Mouse (Mus musculus) cerebellum, postnatal 25 days (tissue): ENCODE measurements at regions not wholly inside any gene's neighbourhood (a gene's known extent, or its start where the extent isn't known, plus 50 kb on each side); places are given as distances from the start of the nearest gene placed in this dataset.

Source experiments
- DNase-seq, 2 experiments: peaks; one replicate each; pipeline ENCODE4 v3.0.0; 2021; ENCODE audit warnings: mixed read lengths in 2 of 2

- DNase-seq = no peak
These were observed 230.2 kb upstream of the Nsun2 start for GRCm38 (mm10) chr13:69303316-69303715.

GRCm38 (mm10) chr13:69330412-69331000 is 203.0 kb upstream of the Nsun2 start:
- DNase-seq = no peak

GRCm38 (mm10) chr13:69331537-69332435 is 201.8 kb upstream of the Nsun2 start:
- no peak for DNase-seq

- DNase-seq = no peak
These were observed 189.7 kb upstream of the Nsun2 start for GRCm38 (mm10) chr13:69343806-69344205.

- DNase-seq = no peak
These were observed 176.1 kb upstream of the Nsun2 start for GRCm38 (mm10) chr13:69357435-69357834.

GRCm38 (mm10) chr13:69365880-69366490 is 167.6 kb upstream of the Nsun2 start:
- no peak for DNase-seq

GRCm38 (mm10) chr13:69373101-69373815 is 160.3 kb upstream of the Nsun2 start:
- DNase-seq = no peak

GRCm38 (mm10) chr13:69373816-69374142 is 159.8 kb upstream of the Nsun2 start:
- no peak for DNase-seq

DNA sequence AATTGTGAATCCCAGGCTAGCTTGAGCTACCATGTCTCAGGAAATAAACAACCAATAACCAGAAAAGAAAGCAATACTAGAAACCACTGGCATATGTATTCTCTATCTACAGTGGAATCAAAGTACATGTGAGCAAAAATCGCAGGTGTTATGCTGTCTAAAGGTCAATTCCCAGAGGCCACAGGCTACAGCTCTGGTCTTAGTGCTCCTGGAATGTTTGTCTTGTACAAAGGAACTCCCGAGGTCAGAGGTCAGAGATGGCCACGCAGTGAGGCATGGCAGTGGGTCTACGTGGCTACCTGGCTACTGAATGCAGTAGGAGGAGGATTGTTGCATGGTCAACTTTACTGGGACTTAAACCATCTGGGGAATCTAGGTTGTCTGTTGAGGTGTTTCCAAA is 153.1 kb upstream of the Nsun2 start:
- DNase-seq = no peak

DNA sequence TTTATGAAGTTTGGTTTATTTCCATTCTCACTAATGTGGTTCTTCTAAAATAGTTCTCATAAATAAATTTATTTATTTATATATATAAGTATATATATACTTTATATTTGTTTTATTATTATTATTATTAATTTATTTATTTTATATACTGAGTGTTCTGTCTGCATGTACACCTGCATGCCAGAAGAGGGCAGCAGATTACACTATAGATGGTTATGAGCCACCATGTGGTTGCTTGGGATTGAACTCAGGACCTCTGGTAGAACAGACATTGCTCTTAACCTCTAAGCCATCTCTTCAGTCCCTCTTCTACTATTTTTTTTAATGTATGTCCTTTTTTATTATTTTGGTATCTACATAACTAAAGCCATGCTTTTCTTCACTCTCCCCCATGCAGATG is 148.8 kb upstream of the Nsun2 start:
- DNase-seq = no peak

DNA sequence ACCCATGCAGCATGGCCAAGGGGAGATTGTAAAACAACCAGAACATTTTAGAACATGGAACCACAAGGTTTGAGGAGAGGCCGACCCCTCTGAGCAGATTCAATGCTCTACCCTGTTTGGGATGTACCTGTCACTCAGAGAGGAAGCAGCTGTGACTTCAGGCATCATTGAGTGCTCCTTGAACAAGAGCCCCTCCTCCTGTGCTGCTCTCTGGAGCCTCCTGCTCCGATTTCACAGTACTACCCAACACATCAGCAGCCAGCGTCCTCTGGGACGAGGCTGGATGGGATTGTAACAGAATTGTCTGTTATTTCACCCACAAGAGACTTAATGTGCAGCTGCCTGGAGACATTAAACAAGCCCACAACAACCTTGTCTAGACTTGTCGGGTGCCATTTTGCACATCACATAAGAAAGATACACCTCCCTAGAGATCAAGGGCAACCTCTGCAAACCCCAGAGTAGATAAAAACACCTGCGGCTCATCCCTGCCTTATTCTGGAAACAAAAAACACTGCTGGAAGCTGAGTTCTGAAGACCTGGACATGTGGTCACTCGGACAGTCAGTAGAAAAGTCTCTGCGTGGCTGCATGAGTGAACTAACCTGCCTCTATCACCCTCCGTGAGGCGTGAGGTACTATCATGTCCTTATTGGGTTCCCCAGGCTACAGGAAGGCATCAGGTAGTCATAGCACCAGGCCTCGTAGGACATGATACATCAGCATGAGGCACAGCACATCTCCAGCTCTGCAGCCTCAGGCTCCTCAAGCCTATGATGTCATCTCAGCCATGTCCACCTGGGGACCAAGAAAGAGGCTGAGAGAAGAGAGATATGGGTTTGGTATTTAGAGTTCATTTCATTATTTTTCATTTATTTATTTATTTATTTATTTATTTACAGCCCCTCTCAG is 140.4 kb upstream of the Nsun2 start:
- no peak for DNase-seq

DNA sequence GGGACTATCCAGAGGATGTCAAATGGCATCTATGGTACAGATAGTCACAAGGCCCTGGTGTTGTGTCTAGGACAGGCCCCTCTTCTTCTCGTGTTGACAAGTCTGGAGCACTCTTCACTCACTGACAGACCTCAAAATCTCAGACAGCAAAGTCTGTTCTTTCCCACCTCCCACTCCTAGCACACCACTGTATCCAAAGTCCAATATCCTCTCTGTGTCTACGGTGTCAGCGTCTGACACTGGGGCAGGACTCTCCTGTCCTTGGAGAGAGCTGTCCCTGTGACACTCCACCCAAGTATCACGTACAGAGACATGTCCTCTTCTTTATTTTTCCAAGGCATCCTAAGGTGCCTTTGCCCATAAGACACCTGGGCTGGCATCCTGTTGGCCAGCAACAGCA is 139.0 kb upstream of the Nsun2 start:
- DNase-seq = no peak

- DNase-seq = no peak
These were observed 123.2 kb upstream of the Nsun2 start for GRCm38 (mm10) chr13:69410359-69410758.

DNA sequence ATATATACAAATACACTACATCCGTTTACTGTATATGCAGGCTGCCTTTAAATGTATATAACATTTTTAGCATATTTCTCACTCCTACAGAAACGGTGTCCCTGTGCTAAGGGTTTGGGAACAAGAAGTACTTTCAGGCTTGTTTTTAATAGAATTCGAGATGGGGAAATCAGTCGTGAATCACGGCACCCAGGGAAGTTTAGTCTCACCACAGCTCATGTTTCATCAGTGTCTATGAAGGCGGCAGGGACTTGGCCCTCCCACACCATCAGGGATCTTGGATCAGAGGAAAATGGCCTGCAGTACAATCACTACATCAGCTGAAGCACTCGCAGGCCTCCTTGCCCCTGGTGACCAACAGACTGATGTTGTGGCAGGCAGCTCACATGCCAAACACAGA is 118.7 kb upstream of the Nsun2 start:
- DNase-seq = no peak

GRCm38 (mm10) chr13:69416726-69417125 is 116.8 kb upstream of the Nsun2 start:
- no peak for DNase-seq

GRCm38 (mm10) chr13:69417855-69418478 is 115.6 kb upstream of the Nsun2 start:
- no peak for DNase-seq

GRCm38 (mm10) chr13:69420166-69420565 is 113.4 kb upstream of the Nsun2 start:
- no peak for DNase-seq

DNA sequence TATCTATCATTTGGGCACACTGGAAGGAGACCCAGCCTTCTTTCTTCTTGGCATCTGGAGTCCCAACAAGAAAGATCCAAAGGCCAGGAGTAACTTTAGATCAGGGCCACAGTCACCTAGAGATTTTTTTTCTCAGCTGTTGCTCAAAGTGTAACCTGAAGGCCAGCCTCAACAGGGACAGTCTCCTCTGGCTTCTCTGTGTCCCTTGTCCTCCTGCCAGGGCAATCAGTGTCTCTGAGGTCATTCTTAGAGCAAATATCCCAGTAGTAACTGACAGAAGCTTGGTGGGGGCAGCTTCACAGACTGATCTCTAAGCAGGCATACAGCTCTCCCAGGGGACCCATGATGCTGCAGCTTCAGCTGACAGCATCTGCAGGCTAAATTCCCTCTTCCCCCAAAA is 111.6 kb upstream of the Nsun2 start:
- DNase-seq = no peak

DNA sequence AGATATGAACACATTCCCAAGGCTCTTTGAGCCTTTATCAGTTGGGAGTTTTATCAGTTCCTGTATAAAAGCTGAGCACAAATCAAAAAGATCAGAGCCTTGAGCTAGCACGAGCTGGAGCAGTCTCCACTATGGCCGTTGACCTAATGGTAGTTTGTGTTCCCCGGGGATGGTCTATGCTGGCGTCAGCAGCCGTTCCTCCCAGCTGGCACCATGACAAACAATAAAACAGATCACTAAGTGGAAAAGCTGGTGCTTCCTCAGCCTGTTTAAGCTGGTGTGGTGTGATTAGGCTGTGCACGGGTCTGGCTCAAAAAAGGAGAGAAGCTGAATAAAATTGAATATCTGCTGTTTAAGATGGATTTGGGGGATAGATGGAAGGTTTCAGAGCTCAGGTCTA is 107.4 kb upstream of the Nsun2 start:
- no peak for DNase-seq

DNA sequence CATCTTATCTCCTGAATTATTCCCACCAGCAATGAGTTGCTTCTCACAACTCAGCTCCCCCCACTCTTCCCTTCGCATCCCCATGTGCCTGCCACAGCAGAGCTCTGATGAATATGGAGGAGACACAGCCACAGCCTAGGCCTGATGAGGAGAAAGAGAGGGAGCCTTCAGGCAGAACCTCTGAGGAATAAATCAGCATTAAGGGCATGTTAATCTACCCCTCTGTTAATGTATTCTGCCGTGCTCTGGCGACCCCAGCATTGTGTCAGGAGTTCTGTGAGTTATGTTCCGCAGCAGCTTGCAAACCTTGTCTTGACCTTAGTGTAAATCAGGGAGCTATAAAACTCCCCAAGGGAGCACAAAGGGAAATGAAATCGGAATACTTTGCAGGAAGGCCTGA is 104.0 kb upstream of the Nsun2 start:
- no peak for DNase-seq

DNA sequence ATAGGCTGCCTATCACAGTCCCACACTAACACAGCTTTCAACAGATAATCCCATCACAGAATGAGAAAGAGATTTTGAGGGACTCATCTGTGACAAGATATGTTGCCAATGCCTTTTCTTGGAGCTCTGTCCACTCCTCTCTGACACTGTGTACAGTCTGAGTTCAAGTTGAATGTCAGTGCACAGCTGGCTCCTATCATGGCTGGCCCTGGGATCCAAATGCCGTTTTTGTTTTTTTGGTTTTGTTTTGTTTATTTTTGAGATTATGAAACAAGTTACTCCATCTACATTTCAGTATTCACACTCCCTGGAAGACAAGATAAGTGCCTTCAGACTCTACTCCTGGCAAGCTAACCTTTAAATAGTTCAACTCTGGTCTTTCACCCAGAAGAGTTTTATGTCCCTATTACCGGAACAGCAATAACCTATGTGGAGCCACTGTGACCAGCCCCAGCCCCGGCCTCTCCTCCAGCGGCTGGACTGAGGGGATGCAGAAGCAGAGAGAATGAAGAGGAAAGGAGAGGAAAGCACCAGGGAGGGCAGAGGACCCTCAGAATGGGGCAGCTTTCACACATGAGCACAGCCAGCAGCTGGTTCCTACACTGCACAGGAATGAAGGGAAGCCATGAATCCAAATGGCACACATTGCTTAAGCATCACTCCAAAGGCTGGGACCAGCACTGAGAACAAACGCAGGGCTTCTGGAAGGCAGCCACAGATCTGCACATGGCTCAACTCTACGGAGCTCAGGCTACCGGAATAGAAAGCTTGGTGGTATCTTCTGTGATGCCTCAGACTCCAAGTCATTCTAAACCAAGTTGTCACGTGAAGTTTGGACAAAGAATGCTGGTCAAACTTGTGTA is 99.9 kb upstream of the Nsun2 start:
- DNase-seq = no peak
